27 mouse cellular contexts compared by ENCODE assay signal in the genomic region with DNA sequence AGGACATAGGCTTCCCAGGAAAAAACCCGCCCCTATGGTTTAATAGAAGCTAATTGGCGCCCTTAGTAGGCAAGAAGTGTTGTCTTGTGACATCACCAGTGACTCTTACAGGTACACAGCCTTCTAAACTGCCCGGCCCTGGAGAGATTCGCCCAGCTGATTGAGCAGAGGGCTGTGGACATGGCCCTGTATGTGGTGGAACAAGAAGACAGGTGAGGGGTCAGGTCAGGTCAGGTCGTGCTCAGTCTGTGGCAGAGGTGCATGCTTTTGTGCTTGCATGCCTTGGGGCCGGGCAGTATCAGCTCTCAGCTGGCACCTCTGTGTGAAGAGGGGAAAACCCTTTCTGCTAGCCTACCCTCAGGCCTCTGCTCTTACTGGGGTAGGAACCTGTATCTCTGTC. TPM values are rescaled to one million over a fixed set of nuclear protein-coding genes. Genes with fewer than 3 reads are reported as not detected.
DNase-seq lines count a peak whose midpoint lies in the region; ATAC-seq and TF ChIP-seq lines count a peak whose summit lies in the region.
"Had no signal": no experiment of that assay in that cellular context is flagged by ENCODE, and none has a peak within 500 bp of the region (broad histone marks: within the 10 kb centered on the region; RNA-seq: fewer than 3 reads in every experiment).

No protein-coding gene starts in this region.

- no peak overlapping the region for H3K27ac ChIP-seq in liver, adult 2 months (replicated peaks; ENCODE audit: insufficient read depth, low read depth, low read length)
- H3K27ac ChIP-seq in liver, postnatal 0 days (ENCODE audit: low read depth), result no peak overlapping the region
- H3K27ac ChIP-seq: embryonic facial prominence, embryonic 13.5 days; gastrocnemius, adult 2 months; heart, embryonic 10.5 days; heart, embryonic 15.5 days; hindbrain, embryonic 12.5 days; limb, embryonic 10.5 days; limb, embryonic 15.5 days; liver, embryonic 14.5 days had no signal

- peak; percentile 28 for DNase-seq in liver, adult 2 months (ENCODE audit: extremely low read depth, low read depth, low spot score)
- DNase-seq in liver, postnatal 0 days, result no peak
- DNase-seq in kidney, adult 9 months, result peak; percentile 50
- peak; percentile 21 for DNase-seq in kidney, postnatal 14 days
- DNase-seq in gastrocnemius, adult 8-10 months (ENCODE audit: low spot score in 2 of 2), result no peak
- DNase-seq in thymus, postnatal 0 days (ENCODE audit: low spot score), result no peak
- DNase-seq in right cerebral cortex, postnatal 10 days (ENCODE audit: low spot score in 2 of 2), result no peak
- DNase-seq: adrenal gland, postnatal 10 days; cerebellum, adult 8-10 months; cerebellum, postnatal 36 days; embryo, embryonic 11 days; gastrocnemius, adult 2 months; lung, embryonic 14.5 days; lung, postnatal 14 days; midbrain, embryonic 14.5 days; right cerebral cortex, postnatal 14 days had no signal

- no peak for TF ChIP-seq CTCF in liver, adult 2 months (IDR thresholded peaks at IDR 0.05; ENCODE audit: low read depth, low read length)
- no peak for TF ChIP-seq CTCF in liver, postnatal 0 days (IDR thresholded peaks at IDR 0.05; ENCODE audit: low read depth)

- no peaks in the 10 kb centered on the region for H3K9me3 ChIP-seq in liver, postnatal 0 days (ENCODE audit: low read length)
- H3K9me3 ChIP-seq: embryonic facial prominence, embryonic 13.5 days; heart, embryonic 10.5 days; heart, embryonic 15.5 days; hindbrain, embryonic 12.5 days; limb, embryonic 10.5 days; limb, embryonic 15.5 days had no signal

- TF ChIP-seq EP300 in liver, postnatal 0 days (IDR thresholded peaks at IDR 0.05; ENCODE audit: low read depth), result no peak

- H3K27me3 ChIP-seq in liver, adult 2 months (ENCODE audit: control insufficient read depth, insufficient read depth, low read length), result no peaks in the 10 kb centered on the region
- H3K27me3 ChIP-seq in liver, postnatal 0 days (ENCODE audit: insufficient read depth, low read length), result no peaks in the 10 kb centered on the region
- H3K27me3 ChIP-seq: CH12.LX; embryonic facial prominence, embryonic 13.5 days; heart, embryonic 15.5 days; hindbrain, embryonic 12.5 days; limb, embryonic 15.5 days had no signal

- H3K4me1 ChIP-seq in liver, adult 2 months (ENCODE audit: control insufficient read depth, insufficient read depth, low read length), result no peaks in the 10 kb centered on the region
- H3K4me1 ChIP-seq in liver, postnatal 0 days (ENCODE audit: insufficient read depth), result no peaks in the 10 kb centered on the region
- H3K4me1 ChIP-seq: embryonic facial prominence, embryonic 13.5 days; heart, embryonic 15.5 days; hindbrain, embryonic 12.5 days; limb, embryonic 10.5 days; limb, embryonic 15.5 days had no signal

- H3K36me3 ChIP-seq in liver, adult 2 months (ENCODE audit: control insufficient read depth, insufficient read depth, low read length), result peaks cover 14% of the 10 kb centered on the region
- peaks cover 22% of the 10 kb centered on the region for H3K36me3 ChIP-seq in liver, postnatal 0 days (replicated peaks; ENCODE audit: insufficient read depth, low read length)
- H3K36me3 ChIP-seq: hindbrain, embryonic 12.5 days had no signal

- no peak overlapping the region for H3K4me2 ChIP-seq in liver, postnatal 0 days (ENCODE audit: low read depth, low read length)
- H3K4me2 ChIP-seq: embryonic facial prominence, embryonic 13.5 days; heart, embryonic 15.5 days; hindbrain, embryonic 12.5 days; limb, embryonic 15.5 days; lung, embryonic 14.5 days had no signal

- no peak for TF ChIP-seq POLR2A in liver, adult 2 months (IDR thresholded peaks at IDR 0.05; ENCODE audit: extremely low read depth, insufficient read depth, low read length)

- H3K9ac ChIP-seq in liver, adult 2 months (ENCODE audit: low read depth, low read length), result no peak overlapping the region
- H3K9ac ChIP-seq in liver, postnatal 0 days (replicated peaks), result no peak overlapping the region
- H3K9ac ChIP-seq: embryonic facial prominence, embryonic 13.5 days; heart, embryonic 15.5 days; hindbrain, embryonic 12.5 days; limb, embryonic 15.5 days; liver, embryonic 14.5 days; lung, embryonic 14.5 days had no signal

- H3K79me2 ChIP-seq in liver, adult 2 months (ENCODE audit: control insufficient read depth, insufficient read depth, low read length), result no peaks in the 10 kb centered on the region

- WGBS in liver, adult 2 months, result 62% methylated on average over 6 of the region's 6 CpGs
- WGBS in liver, postnatal 0 days (ENCODE audit: insufficient replicate concordance), result 65% methylated on average over 6 of the region's 6 CpGs

- no peak overlapping the region for H3K4me3 ChIP-seq in liver, adult 2 months (ENCODE audit: insufficient read depth, low read depth, low read length)
- no peak overlapping the region for H3K4me3 ChIP-seq in liver, postnatal 0 days (ENCODE audit: low read depth, low read length)
- H3K4me3 ChIP-seq: embryonic facial prominence, embryonic 13.5 days; erythroblast, embryonic 14.5 days; gastrocnemius, adult 2 months; heart, embryonic 10.5 days; heart, embryonic 15.5 days; hindbrain, embryonic 12.5 days; limb, embryonic 10.5 days; limb, embryonic 15.5 days had no signal

- ATAC-seq in liver, postnatal 0 days, result no peak
- ATAC-seq: forebrain, embryonic 16.5 days; intestine, postnatal 0 days had no signal

RNA-seq across cellular contexts. Expression of gene Acp6, which starts 13.0 kb away (rescaled TPM):
- 31.9 and 34.2 TPM in 2 replicates for total RNA-seq in liver, adult 2 months (2014; rRNA removed)
- polyA plus RNA-seq in liver, adult 2 months (2012; rRNA removed), result 33.7 and 37.5 TPM in 2 replicates
- 23.6 and 24.1 TPM in 2 replicates for polyA plus RNA-seq in liver, postnatal 0 days (2015; fragmentation: Nextera tagmentation; extraction: Ambion mirVana)
- total RNA-seq in gastrocnemius, adult 8-10 months (2022), result 10 to 100 TPM; 18.9 to 23.8 (median 20.7) TPM
- 38.1 and 45.3 TPM in 2 replicates for polyA plus RNA-seq in thymus, postnatal 0 days (2015; fragmentation: Nextera tagmentation; extraction: Ambion mirVana)

Comparison
In these comparisons a context has a peak if more than half of its experiments do, and no peak if none do; other contexts are left out.
1. DNase-seq: peak in liver, adult 2 months (single experiment), kidney, adult 9 months (single experiment) and kidney, postnatal 14 days (single experiment); none in liver, postnatal 0 days (single experiment), gastrocnemius, adult 8-10 months (0 of 2), thymus, postnatal 0 days (single experiment) and right cerebral cortex, postnatal 10 days (0 of 2).